Mouse (Mus musculus): ENCODE measurements at regions not wholly inside any gene's neighbourhood (a gene's known extent, or its start where the extent isn't known, plus 50 kb on each side); places are given as distances from the start of the nearest gene placed in this dataset.

- DNase-seq (ENCODE audit: extremely low read depth, low read depth) = no peak
Observed at GRCm38 (mm10) chr11:114551262-114551661, 117.1 kb upstream of the Rpl38 start.

GRCm38 (mm10) chr11:114548658-114549057 lies 119.7 kb upstream of the Rpl38 start:
- DNase-seq (ENCODE audit: extremely low read depth, low read depth) = no peak

GRCm38 (mm10) chr11:114544212-114544611 lies 124.1 kb upstream of the Rpl38 start:
- no peak for DNase-seq (ENCODE audit: extremely low read depth, low read depth)

- no peak for DNase-seq (ENCODE audit: extremely low read depth, low read depth)
Observed at GRCm38 (mm10) chr11:114542167-114542566, 126.2 kb upstream of the Rpl38 start.

GRCm38 (mm10) chr11:114540503-114540902 lies 127.8 kb upstream of the Rpl38 start:
- DNase-seq (ENCODE audit: extremely low read depth, low read depth) = no peak

- no peak for DNase-seq (ENCODE audit: extremely low read depth, low read depth)
Observed at GRCm38 (mm10) chr11:114536616-114537493, 131.5 kb upstream of the Rpl38 start.

- no peak for DNase-seq (ENCODE audit: extremely low read depth, low read depth)
Observed at GRCm38 (mm10) chr11:114535900-114536299, 132.4 kb upstream of the Rpl38 start.

GRCm38 (mm10) chr11:114534436-114534835 lies 133.9 kb upstream of the Rpl38 start:
- no peak for DNase-seq (ENCODE audit: extremely low read depth, low read depth)

- no peak for DNase-seq (ENCODE audit: extremely low read depth, low read depth)
Observed at GRCm38 (mm10) chr11:114531241-114531765, 137.0 kb upstream of the Rpl38 start.

GRCm38 (mm10) chr11:114528937-114529772 lies 139.2 kb upstream of the Rpl38 start:
- DNase-seq (ENCODE audit: extremely low read depth, low read depth) = no peak

- peak; percentile 21 for DNase-seq (ENCODE audit: extremely low read depth, low read depth)
Observed at GRCm38 (mm10) chr11:114523444-114524238, 144.7 kb upstream of the Rpl38 start.

GRCm38 (mm10) chr11:114515278-114515677 lies 153.0 kb upstream of the Rpl38 start:
- DNase-seq (ENCODE audit: extremely low read depth, low read depth) = peak; percentile 64

- no peak for DNase-seq (ENCODE audit: extremely low read depth, low read depth)
Observed at GRCm38 (mm10) chr11:114514126-114514525, 154.2 kb upstream of the Rpl38 start.

GRCm38 (mm10) chr11:114513446-114513845 lies 154.9 kb upstream of the Rpl38 start:
- DNase-seq (ENCODE audit: extremely low read depth, low read depth) = no peak

GRCm38 (mm10) chr11:114511994-114512393 lies 156.3 kb upstream of the Rpl38 start:
- no peak for DNase-seq (ENCODE audit: extremely low read depth, low read depth)

- no peak for DNase-seq (ENCODE audit: extremely low read depth, low read depth)
Observed at GRCm38 (mm10) chr11:114502562-114502961, 165.8 kb upstream of the Rpl38 start.

- no peak for DNase-seq (ENCODE audit: extremely low read depth, low read depth)
Observed at GRCm38 (mm10) chr11:114501869-114502540, 166.3 kb upstream of the Rpl38 start.

- no peak for DNase-seq (ENCODE audit: extremely low read depth, low read depth)
Observed at GRCm38 (mm10) chr11:114500416-114500815, 167.9 kb upstream of the Rpl38 start.

GRCm38 (mm10) chr11:114499665-114500064 lies 168.7 kb upstream of the Rpl38 start:
- no peak for DNase-seq (ENCODE audit: extremely low read depth, low read depth)

GRCm38 (mm10) chr11:114495520-114495921 lies 172.8 kb upstream of the Rpl38 start:
- DNase-seq (ENCODE audit: extremely low read depth, low read depth) = no peak

- no peak for DNase-seq (ENCODE audit: extremely low read depth, low read depth)
Observed at GRCm38 (mm10) chr11:114486455-114486854, 181.9 kb upstream of the Rpl38 start.

Data from MEL-GATA-1-ER (cell line).